8 mouse cellular contexts compared by ENCODE assay signal in genomic region chr11:21239763-21240509, GRCm38 (mm10). TPM values are rescaled to one million over a fixed set of nuclear protein-coding genes. Genes with fewer than 3 reads are reported as not detected.
DNase-seq lines count a peak whose midpoint lies in the region; ATAC-seq and TF ChIP-seq lines count a peak whose summit lies in the region.

No protein-coding gene starts in this region.

- H3K9ac ChIP-seq in embryonic facial prominence, embryonic 11.5 days (replicated peaks; ENCODE audit: low read length), result peak overlapping the region; percentile 99
- H3K9ac ChIP-seq in intestine, embryonic 15.5 days, result peak overlapping the region; percentile 99
- peak overlapping the region; percentile 98 for H3K9ac ChIP-seq in neural tube, embryonic 14.5 days (replicated peaks; ENCODE audit: low read depth, low read length)

- no peaks in the 10 kb centered on the region for H3K36me3 ChIP-seq in embryonic facial prominence, embryonic 11.5 days (replicated peaks; ENCODE audit: control insufficient read depth, insufficient read depth, low read depth, low read length)
- no peaks in the 10 kb centered on the region for H3K36me3 ChIP-seq in intestine, embryonic 15.5 days
- H3K36me3 ChIP-seq in neural tube, embryonic 14.5 days (ENCODE audit: control insufficient read depth, insufficient read depth, low read length), result no peaks in the 10 kb centered on the region

- H3K4me3 ChIP-seq in lung, adult 2 months (replicated peaks; ENCODE audit: extremely low read depth, low read depth, low read length), result peak overlapping the region; percentile 49
- peak overlapping the region; percentile 96 for H3K4me3 ChIP-seq in embryonic facial prominence, embryonic 11.5 days (ENCODE audit: low read depth, low read length)
- peak overlapping the region; percentile 82 for H3K4me3 ChIP-seq in intestine, embryonic 15.5 days (replicated peaks)
- peak overlapping the region; percentile 78 for H3K4me3 ChIP-seq in neural tube, embryonic 14.5 days (ENCODE audit: low read depth, low read length)

- no peak for TF ChIP-seq CTCF in lung, adult 2 months (IDR thresholded peaks at IDR 0.05; ENCODE audit: insufficient read depth, low read length)

- WGBS in lung, adult 2 months, result 16% methylated on average over 7 of the region's 7 CpGs
- 25% methylated on average over 7 of the region's 7 CpGs for WGBS in embryonic facial prominence, embryonic 11.5 days
- 22% methylated on average over 7 of the region's 7 CpGs for WGBS in intestine, embryonic 15.5 days
- WGBS in neural tube, embryonic 14.5 days, result 33% methylated on average over 7 of the region's 7 CpGs

- no peaks in the 10 kb centered on the region for H3K27me3 ChIP-seq in embryonic facial prominence, embryonic 11.5 days (ENCODE audit: control insufficient read depth, insufficient read depth, low read length)
- no peaks in the 10 kb centered on the region for H3K27me3 ChIP-seq in intestine, embryonic 15.5 days (replicated peaks)
- no peaks in the 10 kb centered on the region for H3K27me3 ChIP-seq in neural tube, embryonic 14.5 days (ENCODE audit: control insufficient read depth, insufficient read depth, low read length)

- peak overlapping the region; percentile 95; the same call in 1 of the 2 replicates for H3K27ac ChIP-seq in embryonic facial prominence, embryonic 11.5 days (replicated peaks; ENCODE audit: low read depth, low read length)
- H3K27ac ChIP-seq in intestine, embryonic 15.5 days, result peak overlapping the region; percentile 96
- H3K27ac ChIP-seq in neural tube, embryonic 14.5 days (ENCODE audit: low read depth, low read length), result peak overlapping the region; percentile 96; the same call in 1 of the 2 replicates

- no peak for ATAC-seq in embryonic facial prominence, embryonic 11.5 days (replicated peaks; ENCODE audit: insufficient number of reproducible peaks, low FRiP score, low TSS enrichment, low read depth)
- no peak for ATAC-seq in intestine, embryonic 15.5 days
- no peak for ATAC-seq in neural tube, embryonic 14.5 days (ENCODE audit: low read depth)

- peaks cover 22% of the 10 kb centered on the region for H3K4me1 ChIP-seq in lung, adult 2 months (ENCODE audit: control insufficient read depth, insufficient read depth, low read length)
- no peaks in the 10 kb centered on the region for H3K4me1 ChIP-seq in embryonic facial prominence, embryonic 11.5 days (ENCODE audit: control insufficient read depth, insufficient read depth, low read length)
- H3K4me1 ChIP-seq in intestine, embryonic 15.5 days (replicated peaks), result 0 out of 2 replicates have a peak, but pooled peaks cover 3% of the 10 kb centered on the region
- peaks cover 10% of the 10 kb centered on the region; the same call in 1 of the 2 replicates for H3K4me1 ChIP-seq in neural tube, embryonic 14.5 days (ENCODE audit: control insufficient read depth, insufficient read depth, low read length)

- DNase-seq in lung, adult 2 months, result no peak
- no peak for DNase-seq in lung, postnatal 10 days
- peak; percentile 18 for DNase-seq in embryonic facial prominence, embryonic 11.5 days (ENCODE audit: low spot score)
- no peak for DNase-seq in B cell, adult 2 months
- no peak for DNase-seq in adrenal gland, adult 8-10 months
- no peak for DNase-seq in layer of hippocampus, adult 8-10 months (ENCODE audit: low spot score in 2 of 2)

- no peak for TF ChIP-seq POLR2A in lung, adult 2 months (IDR thresholded peaks at IDR 0.05; ENCODE audit: borderline replicate concordance, extremely low read depth, low read depth, low read length)

- peak overlapping the region; percentile 67 for H3K4me2 ChIP-seq in embryonic facial prominence, embryonic 11.5 days (ENCODE audit: low read depth, low read length)
- H3K4me2 ChIP-seq in intestine, embryonic 15.5 days (replicated peaks), result peak overlapping the region; percentile 77
- H3K4me2 ChIP-seq in neural tube, embryonic 14.5 days (ENCODE audit: low read depth, low read length), result peak overlapping the region; percentile 66

- H3K9me3 ChIP-seq in embryonic facial prominence, embryonic 11.5 days (replicated peaks; ENCODE audit: control insufficient read depth, low read length), result no peaks in the 10 kb centered on the region
- no peaks in the 10 kb centered on the region for H3K9me3 ChIP-seq in intestine, embryonic 15.5 days
- no peaks in the 10 kb centered on the region for H3K9me3 ChIP-seq in neural tube, embryonic 14.5 days (ENCODE audit: control insufficient read depth, low read length)

RNA-seq across cellular contexts. Expression of gene Vps54, which starts 0.9 kb away (rescaled TPM):
- 10.1 and 21.3 TPM in 2 replicates for polyA plus RNA-seq in lung, adult 2 months (2012; rRNA removed)
- 15.1 and 19.5 TPM in 2 replicates for polyA plus RNA-seq in embryonic facial prominence, embryonic 11.5 days (2014; fragmentation: Nextera tagmentation; extraction: Ambion mirVana)
- polyA plus RNA-seq in intestine, embryonic 15.5 days (2015; fragmentation: Nextera tagmentation; extraction: Ambion mirVana), result 12.0 and 13.2 TPM in 2 replicates
- polyA plus RNA-seq in neural tube, embryonic 14.5 days (2014; fragmentation: Nextera tagmentation; extraction: Ambion mirVana), result 15.7 and 16.3 TPM in 2 replicates
- 10 to 100 TPM; 29.9 to 43.6 (median 37.8) TPM for total RNA-seq in adrenal gland, adult 8-10 months (2022)
- 10 to 100 TPM; 26.6 to 32.0 (median 28.0) TPM for total RNA-seq in layer of hippocampus, adult 8-10 months (2022)
